Mouse (Mus musculus): ENCODE results near the gene Zfp746.

GRCm38 (mm10) chr6:48063940-48064339 is 22.5 kb downstream of the Zfp746 start:
- no peak for TF ChIP-seq CTCF (IDR thresholded peaks at IDR 0.05; ENCODE audit: low read depth)
- no peak for TF ChIP-seq EP300 (optimal IDR thresholded peaks at IDR 0.05)
